Mouse (Mus musculus): ENCODE results near the gene Tcstv1.
"Not testable (repeated sequence)": the region's sequence is repeated elsewhere in the genome, so short reads cannot be mapped to it uniquely, and the experiment has no call there.

DNA sequence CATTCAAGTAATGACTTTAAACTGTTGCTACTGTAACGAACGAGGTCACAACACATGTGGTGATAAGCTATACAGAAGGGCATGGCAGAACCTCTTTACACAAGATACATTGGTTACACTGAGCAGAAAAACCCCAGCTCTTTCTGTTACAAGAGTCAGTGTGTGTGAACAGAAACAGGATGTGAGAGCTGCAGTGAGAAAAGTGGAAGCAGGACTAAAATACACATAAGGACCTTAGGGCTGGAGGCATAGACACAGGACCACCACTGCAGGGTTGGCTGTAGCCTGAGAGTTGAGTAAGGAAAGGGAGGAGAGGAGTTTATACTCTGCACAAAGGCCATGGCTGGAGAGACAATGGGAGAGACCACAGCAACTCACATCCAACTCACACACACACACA is 21.9 kb upstream of the Tcstv1 start:
- TF ChIP-seq CHD2 (IDR thresholded peaks at IDR 0.05; ENCODE audit: low read depth, low read length); ZNF384 (IDR thresholded peaks at IDR 0.05; ENCODE audit: low read depth, low read length); HCFC1 (IDR thresholded peaks at IDR 0.05; ENCODE audit: borderline replicate concordance, insufficient read depth, low read length); ZC3H11A (IDR thresholded peaks at IDR 0.05; ENCODE audit: borderline replicate concordance, low read depth, low read length): not testable (repeated sequence)
